Mouse (Mus musculus) CH12.LX (cell line): ENCODE data around the gene Tspan4.

Experiments
- CTCF ChIP-seq, 2 experiments: IDR thresholded peaks in 1 of 2; conservative IDR thresholded peaks in 1 of 2; 2 replicates each; pipeline ENCODE4 v1.5.1; 2011 to 2012; ENCODE audit warnings: low read depth in 2 of 2, low read length in 2 of 2, improper control_type of control experiment in 1 of 2, inconsistent platforms in 1 of 2, mild to moderate bottlenecking in 1 of 2, moderate library complexity in 1 of 2
- ELF1 ChIP-seq: IDR thresholded peaks from 2 replicates; pipeline ENCODE4 v1.6.1; 2014; ENCODE audit warnings: low read depth, mild to moderate bottlenecking, inconsistent platforms, low read length, improper control_type of control experiment
- MAX ChIP-seq: IDR thresholded peaks from 2 replicates; pipeline ENCODE4 v1.6.1; 2011; ENCODE audit warnings: low read length, improper control_type of control experiment

GRCm38 (mm10) chr7:141476981-141477370 is 1.9 kb downstream of the Tspan4 start:
- TF ChIP-seq CTCF (conservative IDR thresholded peaks at IDR 0.05 in 1 of 2, IDR thresholded peaks at IDR 0.05 in 1 of 2; ENCODE audit: low read depth in 2 of 2, low read length in 2 of 2) = peak in 1 of 2 experiments; percentile 24; a peak in 1 of 4 replicates
- TF ChIP-seq MAX = no peak
- no peak for TF ChIP-seq ELF1
